Mouse (Mus musculus) hematopoietic stem cell, adult 5-6 weeks (primary cell): Measurements from ENCODE around the gene Trappc6b. TPM values are rescaled to one million over a fixed set of nuclear protein-coding genes. Genes with fewer than 3 reads are reported as not detected.
"Not testable (repeated sequence)": the region's sequence is repeated elsewhere in the genome, so short reads cannot be mapped to it uniquely, and the experiment has no call there.

Experiments
- ATAC-seq, 2 experiments: fragments of 125-278 bp in 1 of 2; replicated peaks in 1 of 2; 2 replicates each; pipeline ENCODE4 v1.8.0; 2016 to 2017; ENCODE audit warnings: inconsistent platforms in 2 of 2, mild to moderate bottlenecking in 2 of 2, moderate number of reproducible peaks in 2 of 2, low read depth in 1 of 2, moderate TSS enrichment in 1 of 2; ENCODE audit not compliant: low FRiP score in 2 of 2, poor library complexity in 2 of 2, severe bottlenecking in 2 of 2, insufficient read depth in 1 of 2, low TSS enrichment in 1 of 2
- total RNA-seq: library from RNA; stranded (forward); fragments of 172-1452, 232-1000 nt; gene quantifications from 2 replicates; pipeline ENCODE4 v1.2.3, GENCODE M21; 2017

Trappc6b gene
- total RNA-seq, 1 experiment from 2014 or later, result 52.5 TPM

- ATAC-seq, result no peak
Observed at GRCm38 (mm10) chr12:59064837-59065236, 3.6 kb upstream of the Trappc6b start.

- ATAC-seq, result no peak
Observed at GRCm38 (mm10) chr12:59060322-59060721, 950 bp downstream of the Trappc6b start.

GRCm38 (mm10) chr12:59058242-59058641, 3.0 kb downstream of the Trappc6b start:
- not testable (repeated sequence) for ATAC-seq

GRCm38 (mm10) chr12:59056222-59056621, 5.0 kb downstream of the Trappc6b start:
- ATAC-seq, result no peak

- ATAC-seq, result no peak
Observed at GRCm38 (mm10) chr12:59055196-59055850, 5.9 kb downstream of the Trappc6b start.

DNA sequence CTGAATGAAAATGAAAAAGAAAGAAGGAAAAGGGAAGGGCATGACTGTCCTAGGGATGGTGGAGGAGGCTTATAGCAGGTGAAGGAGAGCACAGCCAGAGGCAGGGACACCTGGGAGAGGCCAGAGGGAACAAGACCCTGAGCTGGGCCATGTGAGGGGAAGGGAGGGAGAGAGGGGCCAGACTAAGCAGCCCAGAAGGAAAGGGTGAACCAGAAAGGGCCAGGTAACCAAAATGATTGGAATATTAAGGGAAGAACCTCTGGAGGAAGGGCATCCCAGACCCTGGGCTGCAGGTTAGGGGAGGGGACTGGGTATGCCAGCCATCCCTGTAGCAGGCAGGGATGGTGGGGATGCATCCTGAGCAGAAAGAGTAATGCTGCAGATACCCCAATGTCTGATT, 7.3 kb downstream of the Trappc6b start:
- ATAC-seq, result no peak

GRCm38 (mm10) chr12:59053166-59053565, 8.1 kb downstream of the Trappc6b start:
- ATAC-seq, result no peak

DNA sequence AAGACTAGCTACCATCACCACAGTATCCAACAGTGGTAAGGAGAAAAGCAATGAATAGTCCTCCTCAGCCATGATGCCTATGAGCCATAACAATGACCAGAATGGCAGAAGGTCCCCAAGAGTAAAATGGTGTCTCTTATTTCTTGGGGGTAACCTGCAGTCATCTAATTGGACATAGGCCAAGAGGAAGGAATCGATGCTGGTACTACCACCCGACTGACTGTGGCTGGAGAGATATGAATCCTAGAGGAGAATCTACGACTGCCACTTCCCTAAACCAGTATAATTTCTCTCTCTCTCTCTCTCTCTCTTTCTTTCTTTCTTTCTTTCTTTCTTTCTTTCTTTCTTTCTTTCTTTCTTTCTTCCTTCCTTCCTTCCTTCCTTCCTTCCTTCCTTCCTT, 8.8 kb downstream of the Trappc6b start:
- ATAC-seq, result no peak

DNA sequence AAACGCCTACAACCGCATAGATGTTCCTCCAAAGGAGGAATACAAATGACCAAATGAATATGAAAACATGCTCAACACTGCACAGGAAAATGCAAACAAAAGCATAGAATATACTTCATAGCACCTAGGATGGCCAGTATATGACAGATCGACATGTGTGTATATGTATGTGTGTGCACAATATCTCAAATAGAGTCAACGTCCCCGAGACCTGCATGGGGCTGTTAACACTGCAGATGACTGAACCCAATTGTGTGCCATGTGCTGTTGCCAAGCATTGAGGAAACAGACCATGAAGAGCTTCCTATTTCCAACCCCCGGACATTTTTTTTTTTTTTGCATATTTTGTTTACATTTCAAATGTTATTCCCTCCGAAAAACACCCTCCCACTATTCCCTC, 20.4 kb downstream of the Trappc6b start:
- ATAC-seq, result peak in 1 of 2 experiments; percentile 43; a peak in 1 of 4 replicates

- ATAC-seq, result peak; percentile 42 to 66; a peak in 2 of 4 replicates
Observed at GRCm38 (mm10) chr12:59039971-59040844, 21.1 kb downstream of the Trappc6b start.

- no peak for ATAC-seq
Observed at GRCm38 (mm10) chr12:59039162-59039970, 21.9 kb downstream of the Trappc6b start.

GRCm38 (mm10) chr12:59032101-59032500, 29.2 kb downstream of the Trappc6b start:
- ATAC-seq, result no peak; a peak in 1 of 4 replicates

GRCm38 (mm10) chr12:59021306-59021705, 40.0 kb downstream of the Trappc6b start:
- peak; percentile 69 to 76 for ATAC-seq

DNA sequence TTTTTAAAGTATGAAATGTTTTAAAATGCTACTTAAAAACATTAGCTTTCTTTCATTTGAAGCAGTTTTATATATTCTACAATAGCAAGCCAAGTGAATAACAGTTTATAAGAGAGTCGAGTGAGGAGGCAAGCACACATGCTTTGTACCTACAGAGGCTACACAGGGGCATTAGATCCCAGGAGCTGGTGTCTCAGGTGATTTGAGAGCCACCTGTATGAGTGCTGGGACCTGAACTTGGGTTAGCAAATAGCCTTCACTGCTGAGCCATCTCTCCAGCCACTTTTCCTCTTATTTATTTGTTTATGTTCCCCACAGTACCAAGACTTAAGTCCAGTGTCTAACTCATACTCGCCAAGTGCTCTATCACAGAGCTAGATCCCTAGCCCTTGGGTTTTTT, 41.4 kb downstream of the Trappc6b start:
- no peak for ATAC-seq

DNA sequence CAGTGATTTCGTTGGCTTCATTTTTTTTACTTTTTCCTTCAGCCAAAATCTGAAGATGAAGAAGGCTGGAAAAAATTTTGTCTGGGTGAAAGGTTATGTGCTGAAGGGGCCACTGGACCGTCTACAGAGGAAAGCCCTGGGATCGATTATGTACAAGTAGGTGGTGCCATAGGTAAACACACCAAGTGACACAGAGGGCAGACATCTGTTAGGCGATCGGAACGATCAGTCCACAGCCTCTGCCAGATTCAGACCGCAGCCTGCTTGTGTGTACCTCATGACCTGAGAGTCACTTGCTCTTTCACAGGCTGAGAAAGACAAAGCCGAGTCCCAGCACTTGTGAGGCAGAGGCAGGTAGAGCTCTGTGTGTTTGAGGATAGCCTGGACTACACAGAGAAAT, 43.3 kb downstream of the Trappc6b start:
- no peak for ATAC-seq

GRCm38 (mm10) chr12:59013234-59013633, 48.0 kb downstream of the Trappc6b start, which contains the start of gene Gemin2:
TSS of gene Gemin2 (plus strand) at chr12:59013393.
- ATAC-seq, result peak; percentile 79

DNA sequence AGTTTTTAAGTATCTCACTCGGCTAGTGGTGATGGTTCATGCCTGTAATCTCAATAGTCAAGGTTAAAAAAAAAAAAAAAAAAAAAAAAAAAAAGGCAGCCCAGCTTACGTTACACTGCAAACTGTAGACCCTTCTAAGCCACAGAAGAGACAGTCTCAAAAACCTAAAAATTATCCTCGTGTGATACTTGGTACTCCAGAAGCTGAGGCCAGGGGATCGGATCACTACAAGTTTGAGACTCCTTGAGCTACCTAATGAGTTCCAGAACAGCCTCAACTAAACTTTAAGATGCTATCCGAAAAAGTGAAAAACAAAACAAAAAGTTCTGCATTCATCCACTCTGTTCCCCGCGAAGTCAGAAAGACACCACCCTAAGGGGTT, 48.6 kb downstream of the Trappc6b start:
- ATAC-seq, result no peak
